Mouse (Mus musculus) CH12.LX (cell line): ENCODE results near the gene Lmo7.

Experiments
- CTCF ChIP-seq, 2 experiments: IDR thresholded peaks in 1 of 2; conservative IDR thresholded peaks in 1 of 2; 2 replicates each; pipeline ENCODE4 v1.5.1; 2011 to 2012; ENCODE audit warnings: low read depth in 2 of 2, low read length in 2 of 2, improper control_type of control experiment in 1 of 2, inconsistent platforms in 1 of 2, mild to moderate bottlenecking in 1 of 2, moderate library complexity in 1 of 2
- E2F4 ChIP-seq: IDR thresholded peaks from 2 replicates; pipeline ENCODE4 v1.6.1; 2011; ENCODE audit warnings: low read depth, low read length, improper control_type of control experiment; ENCODE audit not compliant: insufficient replicate concordance
- EP300 ChIP-seq: IDR thresholded peaks from 2 replicates; pipeline ENCODE4 v1.6.1; 2011; ENCODE audit warnings: low read length, improper control_type of control experiment
- ETS1 ChIP-seq: conservative IDR thresholded peaks from 2 replicates; pipeline ENCODE4 v1.6.1; 2012; ENCODE audit warnings: low read depth, mild to moderate bottlenecking, inconsistent platforms, low read length, improper control_type of control experiment, moderate library complexity
- HCFC1 ChIP-seq: IDR thresholded peaks from 2 replicates; pipeline ENCODE4 v1.6.1; 2012; ENCODE audit warnings: low read depth, mild to moderate bottlenecking, inconsistent platforms, low read length, improper control_type of control experiment
- MEF2A ChIP-seq: IDR thresholded peaks from 2 replicates; pipeline ENCODE4 v1.6.1; 2014; ENCODE audit warnings: low read depth, mild to moderate bottlenecking, inconsistent platforms, low read length, improper control_type of control experiment, borderline replicate concordance
- RAD21 ChIP-seq: IDR thresholded peaks from 2 replicates; pipeline ENCODE4 v1.6.1; 2011; ENCODE audit warnings: low read depth, mild to moderate bottlenecking, low read length, improper control_type of control experiment, moderate library complexity
- RCOR1 ChIP-seq: conservative IDR thresholded peaks from 2 replicates; pipeline ENCODE4 v1.6.1; 2012; ENCODE audit warnings: low read depth, mild to moderate bottlenecking, inconsistent platforms, low read length, improper control_type of control experiment
- TBP ChIP-seq: conservative IDR thresholded peaks from 2 replicates; pipeline ENCODE4 v1.6.1; 2011; ENCODE audit warnings: low read depth, low read length, improper control_type of control experiment
- USF1 ChIP-seq: IDR thresholded peaks from 2 replicates; pipeline ENCODE4 v1.6.1; 2014; ENCODE audit warnings: low read depth, mild to moderate bottlenecking, inconsistent platforms, low read length, improper control_type of control experiment
- ZC3H11A ChIP-seq: IDR thresholded peaks from 2 replicates; pipeline ENCODE4 v1.6.1; 2012; ENCODE audit warnings: low read depth, mild to moderate bottlenecking, inconsistent platforms, low read length, improper control_type of control experiment
- ZMIZ1 ChIP-seq: IDR thresholded peaks from 2 replicates; pipeline ENCODE4 v1.6.1; 2012; ENCODE audit warnings: low read depth, mild to moderate bottlenecking, inconsistent platforms, low read length, improper control_type of control experiment

DNA sequence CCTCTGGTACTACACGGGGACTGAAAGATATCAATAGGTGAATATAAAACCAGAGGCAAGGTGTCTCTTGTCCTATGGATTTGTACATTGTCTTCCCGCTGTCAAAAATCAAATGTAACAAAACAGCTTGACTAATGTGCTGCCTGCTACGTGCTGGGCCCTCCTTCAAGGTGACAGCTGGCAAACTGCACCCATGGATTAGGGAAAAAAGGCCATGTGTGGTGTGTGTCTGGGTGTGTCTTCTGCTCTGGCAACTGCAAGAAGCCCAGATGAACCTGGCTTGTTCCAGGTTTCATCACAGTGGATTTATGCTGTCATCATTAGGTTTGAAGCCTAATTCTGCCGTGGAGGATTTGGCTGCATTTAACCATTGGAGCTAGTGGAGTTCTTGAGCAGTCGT is 174.0 kb downstream of the Lmo7 start:
- TF ChIP-seq E2F4 (no peak), CTCF (conservative IDR thresholded peaks at IDR 0.05 in 1 of 2, IDR thresholded peaks at IDR 0.05 in 1 of 2; ENCODE audit: low read depth in 2 of 2, low read length in 2 of 2) (no peak), USF1 (no peak), HCFC1 (no peak), ETS1 (no peak), MEF2A (no peak), EP300 (no peak), RAD21 (no peak), ZMIZ1 (no peak), TBP (no peak), ZC3H11A (no peak), RCOR1 (no peak)
